Comparison of ENCODE assay signal across 9 mouse cellular contexts in genomic region chr8:94778473-94778872, GRCm38 (mm10). TPM values are rescaled to one million over a fixed set of nuclear protein-coding genes. Genes with fewer than 3 reads are reported as not detected.
DNase-seq lines count a peak whose midpoint lies in the region; ATAC-seq lines count a peak whose summit lies in the region.
"Had no signal": no experiment of that assay in that cellular context is flagged by ENCODE, and none has a peak within 500 bp of the region (broad histone marks: within the 10 kb centered on the region; RNA-seq: fewer than 3 reads in every experiment).

No protein-coding gene starts in this region.

- 74% methylated on average over 5 of the region's 5 CpGs for WGBS in forebrain, embryonic 12.5 days
- WGBS in forebrain, embryonic 16.5 days = 59% methylated on average over 5 of the region's 5 CpGs
- WGBS in kidney, embryonic 16.5 days = 24% methylated on average over 5 of the region's 5 CpGs
- WGBS in macrophage (ENCODE audit: missing documents) = 13% methylated on average over 5 of the region's 5 CpGs

- H3K27me3 ChIP-seq in forebrain, embryonic 12.5 days = peaks cover 8% of the 10 kb centered on the region; the same call in 1 of the 2 replicates
- no peaks in the 10 kb centered on the region for H3K27me3 ChIP-seq in forebrain, embryonic 16.5 days (replicated peaks; ENCODE audit: control insufficient read depth, insufficient read depth, low read length)
- peaks cover 3% of the 10 kb centered on the region; the same call in 1 of the 2 replicates for H3K27me3 ChIP-seq in kidney, embryonic 16.5 days (ENCODE audit: insufficient read depth, low read length)

- no peak overlapping the region for H3K4me3 ChIP-seq in forebrain, embryonic 12.5 days (replicated peaks)
- H3K4me3 ChIP-seq in forebrain, embryonic 16.5 days (replicated peaks; ENCODE audit: low read length) = no peak overlapping the region
- H3K4me3 ChIP-seq in kidney, embryonic 16.5 days (ENCODE audit: low read length) = no peak overlapping the region
- H3K4me3 ChIP-seq in macrophage (ENCODE audit: inconsistent target) = no peak overlapping the region

- peaks cover 26% of the 10 kb centered on the region for H3K4me1 ChIP-seq in forebrain, embryonic 12.5 days
- peaks cover 7% of the 10 kb centered on the region for H3K4me1 ChIP-seq in forebrain, embryonic 16.5 days (replicated peaks; ENCODE audit: control insufficient read depth, insufficient read depth, low read length)
- peaks cover 36% of the 10 kb centered on the region for H3K4me1 ChIP-seq in kidney, embryonic 16.5 days (ENCODE audit: insufficient read depth, low read length)

- peak; percentile 67 for DNase-seq in heart, adult 8-10 months (ENCODE audit: low spot score)
- DNase-seq in left cerebral cortex, postnatal 36 days (ENCODE audit: low spot score in 2 of 2) = no peak
- no peak for DNase-seq in frontal cortex, postnatal 10 days (ENCODE audit: low spot score in 2 of 2)
- no peak for DNase-seq in cerebellum, adult 11-12 months

- H3K36me3 ChIP-seq in forebrain, embryonic 12.5 days (replicated peaks) = no peaks in the 10 kb centered on the region
- no peaks in the 10 kb centered on the region for H3K36me3 ChIP-seq in forebrain, embryonic 16.5 days (ENCODE audit: control insufficient read depth, insufficient read depth)
- no peaks in the 10 kb centered on the region for H3K36me3 ChIP-seq in kidney, embryonic 16.5 days (ENCODE audit: insufficient read depth, low read length)
- no peaks in the 10 kb centered on the region for H3K36me3 ChIP-seq in macrophage (ENCODE audit: inconsistent target)

- H3K27ac ChIP-seq in forebrain, embryonic 12.5 days = 0 out of 2 replicates have a peak overlapping the region, but pooled peaks have one; percentile 13
- no peak overlapping the region for H3K27ac ChIP-seq in forebrain, embryonic 16.5 days (ENCODE audit: low read length)
- H3K27ac ChIP-seq in kidney, embryonic 16.5 days (ENCODE audit: low read length) = peak overlapping the region; percentile 84
- peak overlapping the region; percentile 68 for H3K27ac ChIP-seq in macrophage

- ATAC-seq in forebrain, embryonic 12.5 days (ENCODE audit: low FRiP score) = no peak
- ATAC-seq in forebrain, embryonic 16.5 days = no peak
- peak; percentile 81 for ATAC-seq in kidney, embryonic 16.5 days (ENCODE audit: low FRiP score, low TSS enrichment)

- H3K9ac ChIP-seq in forebrain, embryonic 12.5 days = no peak overlapping the region
- no peak overlapping the region for H3K9ac ChIP-seq in forebrain, embryonic 16.5 days (replicated peaks; ENCODE audit: low read depth, low read length)
- H3K9ac ChIP-seq in kidney, embryonic 16.5 days (replicated peaks; ENCODE audit: low read length) = no peak overlapping the region

- H3K4me2 ChIP-seq in forebrain, embryonic 12.5 days = no peak overlapping the region
- no peak overlapping the region for H3K4me2 ChIP-seq in forebrain, embryonic 16.5 days (ENCODE audit: low read length)
- H3K4me2 ChIP-seq in kidney, embryonic 16.5 days (replicated peaks; ENCODE audit: low read depth, low read length) = no peak overlapping the region

- H3K79me2 ChIP-seq in macrophage (ENCODE audit: inconsistent target) = no peaks in the 10 kb centered on the region

- intact Hi-C loops in left cerebral cortex, postnatal 36 days (cut with DNase I) = no loop called here

- H3K9me3 ChIP-seq in forebrain, embryonic 12.5 days = no peaks in the 10 kb centered on the region
- no peaks in the 10 kb centered on the region for H3K9me3 ChIP-seq in forebrain, embryonic 16.5 days (ENCODE audit: control insufficient read depth, low read length)
- H3K9me3 ChIP-seq in kidney, embryonic 16.5 days (ENCODE audit: low read length) = no peaks in the 10 kb centered on the region

RNA-seq across cellular contexts. Expression of gene Cx3cl1, which starts 6.7 kb away (rescaled TPM):
- 8.3 and 9.4 TPM in 2 replicates for polyA plus RNA-seq in forebrain, embryonic 12.5 days (2016; fragmentation: Nextera tagmentation; extraction: Ambion mirVana)
- polyA plus RNA-seq in forebrain, embryonic 16.5 days (2015; fragmentation: Nextera tagmentation; extraction: Ambion mirVana) = 15.1 and 23.8 TPM in 2 replicates
- total RNA-seq in heart, adult 8-10 months (2022) = 1 to 10 TPM; 5.7 to 8.2 (median 7.2) TPM
- polyA plus RNA-seq in kidney, embryonic 16.5 days (2015; fragmentation: Nextera tagmentation; extraction: Ambion mirVana) = 12.8 and 14.0 TPM in 2 replicates
- 1 to 10 TPM in 5 of 26 experiments, under 1 TPM in 7, not detected in 14; 0.25 to 2.9 (median 0.72) TPM for total RNA-seq in macrophage (2018; cell fraction: chromatin; rRNA removed)
- 1 to 10 TPM in 4 of 26 experiments, under 1 TPM in 22; 0.10 to 2.5 (median 0.37) TPM for total RNA-seq in macrophage (2018; cell fraction: cytosol; rRNA removed)
- 1 to 10 TPM in 13 of 26 experiments, under 1 TPM in 11, not detected in 2; 0.11 to 4.9 (median 1.1) TPM for total RNA-seq in macrophage (2018; cell fraction: nucleus; rRNA removed)
- 0.32 to 0.77 TPM (median 0.51 TPM) in 3 replicates for polyA plus RNA-seq in macrophage (2018)
- 100 to 1,000 TPM; 622 to 723 TPM for total RNA-seq in left cerebral cortex, postnatal 36 days (2021)

RNA-seq across cellular contexts. Expression of gene Ccl17, which starts 31.8 kb away (rescaled TPM):
- 0.56 TPM in 1 of 2 replicates, not detected in the other for polyA plus RNA-seq in forebrain, embryonic 12.5 days (2016; fragmentation: Nextera tagmentation; extraction: Ambion mirVana)
- 0.77 TPM in 1 of 2 replicates, not detected in the other for polyA plus RNA-seq in forebrain, embryonic 16.5 days (2015; fragmentation: Nextera tagmentation; extraction: Ambion mirVana)
- not detected for total RNA-seq in heart, adult 8-10 months (2022)
- 0.57 TPM in 1 of 2 replicates, not detected in the other for polyA plus RNA-seq in kidney, embryonic 16.5 days (2015; fragmentation: Nextera tagmentation; extraction: Ambion mirVana)
- total RNA-seq in macrophage (2018; cell fraction: chromatin; rRNA removed) = not detected
- 1 to 10 TPM in 1 of 26 experiments, not detected in 25; 1.2 TPM for total RNA-seq in macrophage (2018; cell fraction: cytosol; rRNA removed)
- total RNA-seq in macrophage (2018; cell fraction: nucleus; rRNA removed) = not detected
- not detected in 3 replicates for polyA plus RNA-seq in macrophage (2018)
- total RNA-seq in left cerebral cortex, postnatal 36 days (2021) = 10 to 100 TPM; 10.7 to 12.0 TPM

RNA-seq across cellular contexts. Expression of gene Ccl22, which starts 33.1 kb away (rescaled TPM):
- not detected in 2 replicates for polyA plus RNA-seq in forebrain, embryonic 12.5 days (2016; fragmentation: Nextera tagmentation; extraction: Ambion mirVana)
- not detected in 2 replicates for polyA plus RNA-seq in forebrain, embryonic 16.5 days (2015; fragmentation: Nextera tagmentation; extraction: Ambion mirVana)
- not detected for total RNA-seq in heart, adult 8-10 months (2022)
- not detected in 2 replicates for polyA plus RNA-seq in kidney, embryonic 16.5 days (2015; fragmentation: Nextera tagmentation; extraction: Ambion mirVana)
- 1 to 10 TPM in 9 of 26 experiments, under 1 TPM in 8, not detected in 9; 0.33 to 7.8 (median 1.4) TPM for total RNA-seq in macrophage (2018; cell fraction: chromatin; rRNA removed)
- 10 to 100 TPM in 6 of 26 experiments, 1 to 10 TPM in 20; 1.5 to 50.8 (median 6.4) TPM for total RNA-seq in macrophage (2018; cell fraction: cytosol; rRNA removed)
- total RNA-seq in macrophage (2018; cell fraction: nucleus; rRNA removed) = 10 to 100 TPM in 6 of 26 experiments, 1 to 10 TPM in 13, under 1 TPM in 7; 0.51 to 21.6 (median 3.7) TPM
- polyA plus RNA-seq in macrophage (2018) = 0.78 to 3.7 TPM (median 0.89 TPM) in 3 replicates
- under 1 TPM in 1 of 2 experiments, not detected in 1; 0.17 TPM for total RNA-seq in left cerebral cortex, postnatal 36 days (2021)
- total RNA-seq: layer of hippocampus, postnatal 10 days had no signal

RNA-seq across cellular contexts. Expression of gene Coq9, which starts 59.6 kb away (rescaled TPM):
- polyA plus RNA-seq in forebrain, embryonic 12.5 days (2016; fragmentation: Nextera tagmentation; extraction: Ambion mirVana) = 47.8 and 52.3 TPM in 2 replicates
- polyA plus RNA-seq in forebrain, embryonic 16.5 days (2015; fragmentation: Nextera tagmentation; extraction: Ambion mirVana) = 56.8 and 60.7 TPM in 2 replicates
- 100 to 1,000 TPM; 675 to 794 (median 735) TPM for total RNA-seq in heart, adult 8-10 months (2022)
- polyA plus RNA-seq in kidney, embryonic 16.5 days (2015; fragmentation: Nextera tagmentation; extraction: Ambion mirVana) = 100 and 110 TPM in 2 replicates
- total RNA-seq in macrophage (2018; cell fraction: chromatin; rRNA removed) = 10 to 100 TPM in 25 of 26 experiments, 1 to 10 TPM in 1; 6.0 to 77.7 (median 34.9) TPM
- total RNA-seq in macrophage (2018; cell fraction: cytosol; rRNA removed) = 10 to 100 TPM in 25 of 26 experiments, 1 to 10 TPM in 1; 9.7 to 23.2 (median 18.5) TPM
- 10 to 100 TPM in 23 of 26 experiments, 1 to 10 TPM in 3; 8.2 to 53.7 (median 21.7) TPM for total RNA-seq in macrophage (2018; cell fraction: nucleus; rRNA removed)
- 15.7 to 29.9 TPM (median 26.3 TPM) in 3 replicates for polyA plus RNA-seq in macrophage (2018)
- 10 to 100 TPM; 89.3 to 92.6 TPM for total RNA-seq in left cerebral cortex, postnatal 36 days (2021)

RNA-seq across cellular contexts. Expression of gene Ciapin1, which starts 59.7 kb away (rescaled TPM):
- 170 and 179 TPM in 2 replicates for polyA plus RNA-seq in forebrain, embryonic 12.5 days (2016; fragmentation: Nextera tagmentation; extraction: Ambion mirVana)
- polyA plus RNA-seq in forebrain, embryonic 16.5 days (2015; fragmentation: Nextera tagmentation; extraction: Ambion mirVana) = 119 and 148 TPM in 2 replicates
- 10 to 100 TPM; 72.2 to 85.6 (median 78.5) TPM for total RNA-seq in heart, adult 8-10 months (2022)
- 125 and 131 TPM in 2 replicates for polyA plus RNA-seq in kidney, embryonic 16.5 days (2015; fragmentation: Nextera tagmentation; extraction: Ambion mirVana)
- total RNA-seq in macrophage (2018; cell fraction: chromatin; rRNA removed) = 100 to 1,000 TPM in 8 of 26 experiments, 10 to 100 TPM in 18; 41.3 to 198 (median 65.0) TPM
- 10 to 100 TPM in 24 of 26 experiments, 1 to 10 TPM in 2; 9.1 to 22.2 (median 14.3) TPM for total RNA-seq in macrophage (2018; cell fraction: cytosol; rRNA removed)
- 100 to 1,000 TPM in 1 of 26 experiments, 10 to 100 TPM in 25; 26.8 to 101 (median 48.2) TPM for total RNA-seq in macrophage (2018; cell fraction: nucleus; rRNA removed)
- 10.8 to 28.7 TPM (median 20.3 TPM) in 3 replicates for polyA plus RNA-seq in macrophage (2018)
- total RNA-seq in left cerebral cortex, postnatal 36 days (2021) = 10 to 100 TPM; 67.6 to 73.5 TPM
